Mouse (Mus musculus) cerebral cortex, adult 2 months (tissue): ENCODE data around the gene Adrb1.

Experiments
- WGBS: fragments of 180-500 bp; shearing (Covaris S2); methylation state at CpG from one replicate; pipeline ENCODE4 v1.1.7; 2018; 5-methylcytosine and 5-hydroxymethylcytosine counted together

Gene Adrb1

DNA sequence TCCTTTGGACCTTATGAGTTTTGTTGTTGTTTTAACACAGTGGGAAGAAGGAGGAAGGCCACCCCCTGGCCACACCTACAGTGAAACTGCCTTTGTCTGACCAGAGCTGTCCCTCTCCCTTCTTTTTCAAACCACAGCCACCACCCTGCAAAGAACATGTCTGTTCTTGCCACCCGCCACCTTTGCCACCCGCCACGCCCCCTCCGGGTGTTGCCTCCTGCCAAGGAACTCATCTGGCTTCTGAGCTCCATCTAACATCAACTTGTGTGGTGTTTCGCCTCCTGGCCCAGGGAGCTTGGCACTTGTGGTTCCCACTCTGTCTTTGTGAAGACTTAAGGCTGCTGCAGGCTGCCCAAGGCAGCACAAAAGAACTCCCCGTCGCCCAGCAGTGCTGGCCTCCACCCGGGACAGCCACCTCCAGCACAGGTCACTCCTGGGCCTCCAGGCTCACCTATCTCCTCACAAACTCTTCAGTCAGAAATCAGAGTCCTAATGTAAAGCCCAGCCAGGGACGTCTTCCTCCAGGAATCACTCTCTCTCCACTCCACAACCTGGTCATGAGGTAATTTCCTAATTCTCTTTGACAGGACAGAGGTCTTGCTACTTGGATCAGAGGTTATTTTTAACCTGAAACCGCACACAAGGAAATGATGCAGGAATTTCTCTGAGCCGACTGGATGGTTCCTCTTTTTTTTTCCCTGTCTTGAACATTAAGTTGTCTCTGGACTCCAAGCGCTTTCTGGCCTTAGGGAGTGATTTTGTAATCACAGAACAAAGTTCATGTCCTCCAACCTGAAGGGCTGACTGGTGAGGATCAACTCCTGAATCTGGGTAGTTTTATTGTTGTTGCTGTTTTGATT, 18.5 kb upstream of the Adrb1 start:
- WGBS, result 59% methylated on average over 12 of the region's 12 CpGs

DNA sequence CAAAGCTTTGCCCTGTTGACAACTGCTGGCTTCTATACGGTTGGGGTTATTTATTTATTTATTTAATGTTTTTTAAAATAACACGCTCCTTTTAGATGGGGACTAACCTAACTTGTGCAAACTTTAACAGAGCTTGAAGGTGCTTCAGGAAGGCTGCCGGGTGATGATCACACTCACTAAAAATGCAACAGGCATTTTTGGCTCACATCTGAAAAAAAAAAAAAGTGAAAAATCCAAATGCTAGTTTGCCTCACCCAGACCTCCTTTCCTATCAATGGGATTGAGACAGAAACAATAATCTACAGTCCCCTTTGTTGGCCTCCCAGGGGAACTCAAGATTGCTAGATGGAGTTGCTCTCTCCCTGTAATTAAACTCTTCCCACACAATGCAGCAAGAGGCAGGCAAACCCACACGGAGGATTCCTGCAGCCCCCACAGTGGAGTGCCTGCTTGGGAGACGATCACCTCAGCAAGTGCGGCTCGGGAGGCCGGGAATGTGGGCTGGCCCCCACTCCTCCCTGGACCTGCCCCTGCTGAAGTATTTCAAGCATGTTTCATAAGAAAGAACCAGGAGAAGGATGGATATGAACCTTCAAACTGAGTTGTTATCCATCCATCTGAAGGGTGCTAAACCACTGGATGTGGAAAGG, 16.8 kb upstream of the Adrb1 start:
- WGBS, result 37% methylated on average over 8 of the region's 8 CpGs

GRCm38 (mm10) chr19:56708794-56709193, 13.2 kb upstream of the Adrb1 start:
- WGBS, result 58% methylated on average over 2 of the region's 2 CpGs

- WGBS, result 45% methylated on average over 17 of the region's 17 CpGs
Observed at GRCm38 (mm10) chr19:56710131-56710905, 11.7 kb upstream of the Adrb1 start.

DNA sequence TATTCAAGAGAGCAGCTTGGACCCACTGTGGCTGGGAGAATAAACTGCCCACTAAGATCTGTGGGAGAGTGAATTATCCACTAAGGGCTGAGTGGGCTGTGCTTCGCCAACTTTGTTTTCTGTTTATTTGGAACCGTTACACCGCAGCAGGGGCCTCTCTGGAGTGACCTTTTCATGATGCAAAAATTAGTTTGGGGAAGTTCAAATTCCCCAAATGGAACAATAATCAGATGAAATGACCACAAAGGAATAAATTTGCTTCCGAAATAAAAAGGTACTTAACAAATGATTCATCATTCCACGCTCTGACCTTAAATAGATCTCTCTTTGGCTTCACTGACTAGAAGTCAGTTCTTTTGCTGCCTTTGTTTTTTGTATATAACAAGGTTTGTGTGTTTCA, 8.4 kb upstream of the Adrb1 start:
- 79% methylated on average over 5 of the region's 5 CpGs for WGBS

DNA sequence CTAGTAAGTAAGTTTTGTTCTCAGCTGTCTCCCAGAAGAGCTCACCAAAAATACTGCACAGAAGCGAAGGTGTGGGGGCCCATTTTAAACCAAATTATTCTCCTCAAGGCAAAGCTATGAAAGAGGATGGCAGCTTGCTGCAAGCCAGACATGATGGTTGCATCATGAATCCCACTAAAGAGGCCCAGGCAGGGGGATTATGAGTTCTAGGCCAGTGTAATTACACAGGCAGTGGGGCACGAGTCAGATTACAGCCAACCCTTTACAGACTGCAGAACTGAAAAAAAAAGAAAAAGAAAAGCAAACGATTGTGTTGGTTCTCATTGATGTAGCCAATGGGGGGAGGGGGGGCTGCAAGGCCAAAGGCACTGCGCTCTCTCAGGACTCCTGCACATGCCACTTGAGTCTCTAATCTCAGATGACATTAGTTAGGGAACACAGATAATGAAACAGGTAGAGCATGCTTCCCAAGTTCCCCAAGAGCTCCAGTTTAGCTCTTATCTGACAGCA, 7.3 kb upstream of the Adrb1 start:
- 45% methylated on average over 4 of the region's 4 CpGs for WGBS

DNA sequence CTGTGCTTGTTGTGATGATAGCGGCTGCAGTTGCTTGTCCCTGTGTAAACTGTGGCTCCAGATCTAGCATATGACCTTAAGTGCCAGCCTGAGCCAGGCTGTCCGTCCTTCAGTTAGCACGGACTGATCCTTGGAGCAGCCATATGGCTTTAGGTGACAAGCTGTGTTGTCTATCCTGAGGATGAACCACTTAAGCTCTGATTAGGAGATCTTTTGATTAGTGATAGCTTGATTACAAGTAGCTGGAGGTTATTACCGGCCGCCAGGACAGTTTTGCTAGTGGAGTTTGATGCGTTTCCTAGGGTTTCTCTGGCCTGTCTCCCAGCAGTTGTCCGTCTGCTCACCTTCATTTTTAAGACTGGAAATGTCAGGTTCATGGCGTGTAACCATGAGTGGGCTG, 4.0 kb upstream of the Adrb1 start:
- WGBS, result 91% methylated on average over 8 of the region's 8 CpGs

DNA sequence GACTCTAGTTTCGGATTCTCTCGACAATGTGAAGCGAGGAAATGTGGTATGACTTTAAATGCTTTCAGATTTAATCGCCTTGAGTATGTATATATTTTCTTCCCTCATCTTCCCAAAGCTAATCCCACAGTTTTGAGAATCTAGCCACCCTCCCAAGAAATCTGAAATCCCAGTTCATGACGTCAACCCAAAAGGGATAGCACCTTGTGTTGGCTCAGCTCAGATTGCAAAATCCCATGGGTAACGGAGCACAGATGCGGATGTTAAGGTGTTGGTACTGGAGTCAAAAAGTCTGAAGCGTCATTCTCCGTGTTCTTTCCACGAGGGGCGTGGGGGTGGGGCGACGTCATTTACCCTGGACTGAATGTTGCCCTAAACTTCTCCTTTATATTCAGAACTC, 1.1 kb upstream of the Adrb1 start:
- 21% methylated on average over 13 of the region's 13 CpGs for WGBS

- 1% methylated on average over 48 of the region's 48 CpGs for WGBS
Observed at GRCm38 (mm10) chr19:56722291-56722707, 300 bp downstream of the Adrb1 start.

GRCm38 (mm10) chr19:56722711-56723330, 822 bp downstream of the Adrb1 start:
- WGBS, result 2% methylated on average over 69 of the region's 69 CpGs

DNA sequence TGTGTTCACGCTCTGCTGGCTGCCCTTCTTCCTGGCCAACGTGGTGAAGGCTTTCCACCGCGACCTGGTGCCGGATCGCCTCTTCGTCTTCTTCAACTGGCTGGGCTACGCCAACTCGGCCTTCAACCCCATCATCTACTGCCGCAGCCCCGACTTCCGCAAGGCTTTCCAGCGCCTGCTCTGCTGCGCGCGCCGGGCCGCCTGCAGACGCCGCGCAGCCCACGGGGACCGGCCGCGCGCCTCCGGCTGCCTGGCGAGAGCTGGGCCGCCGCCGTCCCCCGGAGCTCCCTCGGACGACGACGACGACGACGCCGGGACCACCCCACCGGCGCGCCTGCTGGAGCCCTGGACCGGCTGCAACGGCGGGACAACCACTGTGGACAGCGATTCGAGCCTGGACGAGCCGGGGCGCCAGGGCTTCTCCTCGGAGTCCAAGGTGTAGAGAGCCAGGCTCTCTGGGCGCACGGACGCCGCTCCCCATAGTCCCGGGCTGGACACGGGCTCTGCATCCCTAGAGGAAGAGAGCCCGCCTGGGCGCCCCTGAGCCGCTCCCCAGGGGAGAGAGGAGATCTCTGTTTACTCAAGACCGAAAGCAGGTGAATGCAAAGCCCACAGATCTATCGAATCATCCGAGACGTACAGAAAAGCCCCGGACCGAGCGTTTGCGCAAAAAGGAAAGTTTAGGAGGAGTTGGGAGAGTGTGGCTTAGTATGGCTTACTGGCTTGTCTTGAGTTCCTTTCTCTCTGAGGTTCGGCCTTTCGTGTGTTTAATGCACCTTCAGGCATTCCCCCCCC, 1.5 kb downstream of the Adrb1 start:
- under 1% methylated on average over 71 of the region's 71 CpGs for WGBS

- 11% methylated on average over 13 of the region's 13 CpGs for WGBS
Observed at GRCm38 (mm10) chr19:56724126-56724597, 2.2 kb downstream of the Adrb1 start.

GRCm38 (mm10) chr19:56727170-56727877, 5.3 kb downstream of the Adrb1 start:
- WGBS, result 34% methylated on average over 14 of the region's 14 CpGs

DNA sequence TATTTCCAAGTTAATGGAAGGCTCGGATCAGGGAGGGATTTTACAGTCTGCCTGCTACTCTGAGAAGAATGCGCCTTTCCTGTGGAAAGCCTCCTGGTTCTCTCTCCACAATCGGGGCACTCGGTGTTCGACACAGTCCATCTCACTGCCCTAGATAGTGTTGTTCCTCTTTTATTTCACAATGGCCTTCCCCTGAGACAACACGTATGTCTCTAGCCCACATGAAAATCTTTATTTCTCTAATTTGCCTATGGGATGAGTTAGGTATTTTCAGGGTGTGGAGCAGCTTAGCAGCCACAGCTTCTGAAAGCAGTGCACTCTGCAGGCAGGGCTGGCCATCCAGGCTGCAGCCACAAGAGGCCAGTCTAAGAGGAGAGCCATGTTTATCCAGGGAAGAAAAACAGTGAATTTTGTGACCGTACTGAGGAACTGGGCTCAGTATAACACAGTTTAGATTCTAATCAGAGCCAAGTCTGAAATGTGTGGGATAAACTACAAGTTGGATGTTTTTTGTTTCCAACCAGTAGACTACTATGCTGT, 12.1 kb downstream of the Adrb1 start:
- 57% methylated on average over 7 of the region's 7 CpGs for WGBS

GRCm38 (mm10) chr19:56735747-56736146, 13.7 kb downstream of the Adrb1 start:
- 81% methylated on average over 4 of the region's 4 CpGs for WGBS

DNA sequence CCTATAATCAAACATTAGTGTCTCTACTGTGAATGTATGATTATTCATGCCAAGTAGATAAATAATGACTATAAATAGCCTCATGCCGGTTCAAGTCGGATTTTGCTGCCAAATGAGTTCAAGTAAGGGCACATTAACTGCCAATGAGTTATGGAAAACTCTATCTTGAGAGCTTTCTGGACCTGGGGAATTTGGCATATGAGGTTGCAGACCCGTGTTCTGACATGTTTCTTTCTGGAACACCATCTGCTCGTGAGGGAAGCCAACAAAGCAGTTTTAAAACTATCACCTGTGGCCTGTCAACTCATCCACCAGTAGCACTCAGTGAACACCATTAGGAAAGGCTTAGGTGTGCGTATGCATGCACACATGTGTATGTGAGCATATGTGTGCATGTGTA, 14.3 kb downstream of the Adrb1 start:
- 59% methylated on average over 5 of the region's 5 CpGs for WGBS

DNA sequence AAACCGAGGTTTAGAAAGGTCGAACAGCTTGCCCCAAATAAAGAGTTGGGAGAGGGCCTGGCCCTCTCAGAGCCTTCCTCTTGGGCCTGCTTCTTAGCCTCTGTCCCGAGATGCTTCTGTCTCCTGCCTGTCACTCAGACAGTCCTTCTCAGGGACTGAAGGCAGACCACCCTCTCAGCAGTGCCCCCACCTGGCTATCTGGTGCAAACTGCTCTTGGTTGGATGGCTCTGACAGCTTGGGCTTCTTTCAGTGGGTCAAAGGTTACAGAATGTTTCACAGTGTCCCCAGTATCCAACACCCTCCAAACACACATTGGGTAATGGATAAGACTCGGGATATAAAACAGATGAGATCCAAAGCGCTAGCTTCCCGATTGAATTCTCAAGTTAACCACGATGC, 23.1 kb downstream of the Adrb1 start:
- 79% methylated on average over 7 of the region's 7 CpGs for WGBS

DNA sequence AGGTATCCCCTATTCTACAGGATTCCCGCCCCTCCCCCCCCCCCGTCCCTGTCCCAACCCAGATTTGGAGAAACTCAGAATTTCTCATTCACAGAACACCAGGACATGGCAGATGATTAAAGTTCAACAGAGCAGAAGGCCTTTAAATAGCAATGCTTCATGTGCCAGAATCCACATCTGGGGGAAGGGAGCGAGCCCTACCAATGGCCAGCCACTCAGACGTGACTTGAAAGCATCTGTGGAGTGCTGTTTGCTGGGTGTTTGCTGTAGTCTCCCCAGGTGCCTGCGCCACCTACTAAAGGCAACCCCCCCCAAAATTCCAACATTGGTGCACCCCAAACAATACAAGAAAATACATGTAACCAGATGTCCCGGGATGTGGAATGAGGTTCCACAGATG, 23.5 kb downstream of the Adrb1 start:
- 80% methylated on average over 6 of the region's 6 CpGs for WGBS

DNA sequence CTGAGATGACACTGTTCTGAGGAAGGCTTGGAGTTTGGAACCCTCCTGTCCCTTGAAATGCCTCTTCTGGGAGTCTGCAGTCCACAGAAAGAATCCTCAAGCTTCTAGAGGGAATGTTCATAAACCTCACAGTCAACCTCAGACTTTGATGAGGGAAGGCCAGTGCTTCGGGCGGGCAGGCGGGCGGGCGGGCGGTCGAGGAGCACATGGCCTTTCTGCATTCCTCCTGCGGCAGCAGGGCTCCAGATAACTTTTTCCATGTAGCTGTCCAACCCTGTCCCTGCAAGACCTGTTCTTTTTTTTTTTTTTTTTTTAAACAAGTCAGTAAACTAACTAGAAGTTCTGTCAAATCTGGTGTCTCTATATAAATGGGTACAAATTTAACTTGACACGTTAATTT, 24.6 kb downstream of the Adrb1 start:
- 93% methylated on average over 9 of the region's 9 CpGs for WGBS

GRCm38 (mm10) chr19:56747878-56748277, 25.9 kb downstream of the Adrb1 start:
- WGBS, result 60% methylated on average over 10 of the region's 10 CpGs
